Mouse (Mus musculus) left cerebral cortex, postnatal 14 days (tissue): ENCODE data around the gene Rbck1. TPM values are rescaled to one million over a fixed set of nuclear protein-coding genes. Genes with fewer than 3 reads are reported as not detected.
A peak's percentile ranks its signal among the peaks of the same experiment; 100 is the strongest.
"Not testable (repeated sequence)": the region's sequence is repeated elsewhere in the genome, so short reads cannot be mapped to it uniquely, and the experiment has no call there.

Source experiments
- DNase-seq, 2 experiments: peaks; one replicate each; pipeline ENCODE4 v3.0.0; 2021 to 2022; ENCODE audit warnings: low spot score in 2 of 2, mixed read lengths in 1 of 2
- intact Hi-C: fragments of 180-260 bp; cut with DNase I; formaldehyde crosslinking; loops from one replicate; pipeline ENCODE4 v1.15.1; 2025
- total RNA-seq, 2 experiments: library from RNA; stranded (reverse); gene quantifications; 2 replicates each; pipeline ENCODE4 v1.2.3; 2021

The Rbck1 gene
- total RNA-seq, 2 experiments from 2014 or later = 107 to 116 TPM

DNA sequence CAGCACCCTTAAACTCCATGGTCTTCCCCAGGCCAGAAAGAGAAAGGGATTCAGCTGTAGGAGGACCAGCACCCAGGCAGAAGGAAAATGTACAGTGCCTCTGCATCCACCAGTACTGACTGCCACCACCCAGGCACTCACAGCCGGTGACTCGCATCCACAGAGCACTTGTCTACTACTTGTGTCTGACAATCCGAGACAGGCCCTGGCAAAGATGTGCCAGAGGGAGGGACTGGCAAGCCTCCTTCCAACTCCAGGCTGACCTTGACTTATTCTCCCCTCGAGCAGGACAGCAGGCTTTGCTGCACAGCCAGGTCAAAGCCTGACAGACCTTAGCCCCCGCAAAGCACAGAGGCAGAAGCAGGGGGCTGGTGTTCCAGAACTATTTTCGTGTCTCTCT, 15.4 kb downstream of the Rbck1 start:
- intact Hi-C loops = no loop called here
- no peak for DNase-seq

DNA sequence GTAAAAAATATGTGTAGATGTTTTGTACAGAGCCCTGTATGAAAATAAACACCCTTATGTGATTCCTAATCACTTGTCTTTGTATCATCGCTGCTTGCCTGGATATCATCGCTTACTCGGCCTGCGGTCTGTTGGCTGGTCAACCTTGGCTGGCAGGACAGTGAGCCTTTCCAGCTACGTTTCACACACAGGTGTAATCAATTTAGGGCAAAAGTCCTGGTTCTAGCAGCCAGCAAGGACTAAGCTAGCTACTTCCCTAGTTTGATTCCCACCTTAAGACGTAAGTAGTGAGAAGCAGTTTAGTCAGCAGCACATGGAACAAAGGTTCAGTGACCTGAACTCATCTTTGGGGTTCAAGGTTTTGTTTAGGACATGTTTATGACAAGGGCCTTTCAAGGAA, 18.5 kb downstream of the Rbck1 start:
- DNase-seq = no peak
- intact Hi-C loops = no loop called here

DNA sequence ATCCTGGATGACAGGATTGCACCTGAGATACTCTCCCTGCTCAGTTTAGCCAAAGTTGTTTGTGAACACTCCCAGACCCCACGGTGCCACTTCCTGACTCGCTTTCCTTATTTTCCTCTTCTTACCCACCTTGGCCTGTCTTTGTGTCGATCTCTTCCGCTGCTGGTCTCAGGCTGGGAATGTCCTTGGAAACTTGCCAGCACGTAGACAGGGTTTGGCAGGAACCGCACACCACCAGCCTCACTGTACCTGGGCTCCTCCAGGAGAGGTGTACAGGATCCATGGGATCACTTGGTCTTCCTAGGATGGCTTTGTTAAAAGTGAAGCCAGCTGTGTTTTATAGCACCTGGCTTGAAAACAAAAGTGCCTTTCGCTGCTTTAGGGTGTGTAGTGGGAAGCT, 19.5 kb downstream of the Rbck1 start:
- intact Hi-C loops = no loop called here

DNA sequence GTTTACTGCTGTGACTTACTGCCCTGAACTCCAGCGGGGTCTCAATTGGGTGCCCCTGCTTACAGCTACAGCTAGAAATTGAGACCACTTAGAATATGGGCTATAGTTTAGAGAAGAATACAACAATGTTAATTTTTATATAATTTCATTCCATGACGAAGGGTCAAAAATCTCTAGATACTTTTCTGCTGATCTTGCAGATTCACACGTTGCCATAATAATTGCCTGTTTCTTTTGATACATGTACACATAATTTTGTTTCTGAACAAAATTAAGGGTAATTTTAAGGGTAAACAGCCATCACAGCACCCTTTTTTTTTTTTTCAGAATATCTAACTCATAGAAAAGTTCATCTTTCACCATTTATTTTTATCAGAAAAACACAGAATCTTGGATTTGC, 25.3 kb downstream of the Rbck1 start:
- intact Hi-C loops = no loop called here
- no peak for DNase-seq

More for the DNA sequence above, 19.5 kb downstream of the Rbck1 start:
- no peak for DNase-seq

DNA sequence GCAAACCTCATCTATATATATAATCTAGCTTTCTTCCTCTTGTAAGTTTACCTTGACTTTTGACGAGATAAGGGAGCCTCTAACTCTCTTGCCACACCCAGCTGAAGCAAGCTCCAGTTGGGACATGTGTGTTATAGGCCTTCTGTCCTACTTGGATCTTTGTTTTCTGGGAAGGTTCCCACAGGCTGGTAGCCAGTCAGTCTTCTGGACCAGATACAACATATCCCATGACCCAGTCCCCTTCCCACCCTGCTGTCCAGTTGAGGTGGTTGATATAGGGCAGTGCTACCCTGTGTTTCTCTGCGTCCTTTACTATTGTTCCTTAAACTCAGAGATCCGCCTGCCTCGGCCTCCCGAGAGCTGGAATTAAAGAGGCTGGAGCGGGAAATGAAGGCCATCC, 27.0 kb downstream of the Rbck1 start:
- intact Hi-C loops = no loop called here
- no peak for DNase-seq

DNA sequence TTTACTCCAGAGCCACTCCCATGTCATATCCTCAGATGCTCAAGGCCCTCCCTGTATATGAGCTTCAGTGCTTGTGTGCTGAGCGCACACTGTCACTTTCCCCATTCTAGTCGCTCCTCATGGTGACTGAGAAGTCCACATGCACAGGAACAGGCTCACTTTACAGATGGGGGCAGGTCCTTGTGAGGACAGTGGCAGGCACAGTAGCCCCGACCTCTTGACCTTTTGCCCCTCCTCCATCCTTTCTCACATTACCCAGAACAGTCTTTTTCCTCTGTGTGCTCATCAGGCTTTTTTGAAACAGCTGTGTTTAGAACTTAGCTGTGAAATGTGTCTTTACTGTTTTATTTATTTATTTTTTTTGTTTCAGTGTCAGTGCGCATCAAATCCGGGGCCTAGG, 28.7 kb downstream of the Rbck1 start:
- intact Hi-C loops = no loop called here

DNA sequence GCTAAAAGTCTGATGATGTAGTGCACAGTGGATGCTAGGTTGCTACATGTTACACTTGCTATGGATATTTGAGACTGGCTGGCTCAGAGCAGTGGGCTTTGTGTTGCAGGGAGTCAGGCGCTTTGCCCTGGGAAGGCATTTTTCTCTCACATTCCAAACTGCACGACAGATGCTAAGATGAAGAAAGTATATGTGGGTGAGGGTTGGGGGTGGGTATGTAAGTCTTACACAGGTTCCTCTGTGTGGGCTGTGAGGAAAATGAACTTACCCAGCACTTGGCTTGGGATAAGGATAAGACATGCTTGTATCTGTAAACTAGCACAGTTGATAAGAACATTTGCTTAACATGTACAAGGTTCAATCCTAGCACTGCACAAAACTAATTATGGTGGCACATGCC, 29.6 kb downstream of the Rbck1 start:
- intact Hi-C loops = no loop called here
- DNase-seq = peak in 1 of 2 experiments; percentile 34

More for the DNA sequence above, 28.7 kb downstream of the Rbck1 start:
- DNase-seq = no peak

DNA sequence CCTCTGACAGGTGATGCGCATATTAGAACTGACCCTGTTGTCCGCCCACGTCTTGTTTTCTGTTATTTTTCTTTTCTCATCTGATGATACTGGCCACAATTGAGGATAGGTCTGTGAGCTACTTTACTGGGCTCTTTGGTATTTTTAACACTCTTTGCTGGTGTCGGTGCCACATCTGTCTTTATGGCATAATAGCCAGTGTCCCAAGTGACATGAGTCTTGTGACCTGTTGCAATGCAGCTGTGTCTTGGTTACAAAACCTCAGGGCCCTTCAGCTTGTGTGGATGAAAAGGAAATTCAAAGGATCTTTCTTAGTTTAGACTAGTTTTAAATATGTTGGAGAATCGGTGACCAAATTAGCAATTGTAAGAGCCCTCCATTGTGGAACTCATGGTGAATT, 37.9 kb downstream of the Rbck1 start:
- no peak for DNase-seq
- intact Hi-C loops = no loop called here

DNA sequence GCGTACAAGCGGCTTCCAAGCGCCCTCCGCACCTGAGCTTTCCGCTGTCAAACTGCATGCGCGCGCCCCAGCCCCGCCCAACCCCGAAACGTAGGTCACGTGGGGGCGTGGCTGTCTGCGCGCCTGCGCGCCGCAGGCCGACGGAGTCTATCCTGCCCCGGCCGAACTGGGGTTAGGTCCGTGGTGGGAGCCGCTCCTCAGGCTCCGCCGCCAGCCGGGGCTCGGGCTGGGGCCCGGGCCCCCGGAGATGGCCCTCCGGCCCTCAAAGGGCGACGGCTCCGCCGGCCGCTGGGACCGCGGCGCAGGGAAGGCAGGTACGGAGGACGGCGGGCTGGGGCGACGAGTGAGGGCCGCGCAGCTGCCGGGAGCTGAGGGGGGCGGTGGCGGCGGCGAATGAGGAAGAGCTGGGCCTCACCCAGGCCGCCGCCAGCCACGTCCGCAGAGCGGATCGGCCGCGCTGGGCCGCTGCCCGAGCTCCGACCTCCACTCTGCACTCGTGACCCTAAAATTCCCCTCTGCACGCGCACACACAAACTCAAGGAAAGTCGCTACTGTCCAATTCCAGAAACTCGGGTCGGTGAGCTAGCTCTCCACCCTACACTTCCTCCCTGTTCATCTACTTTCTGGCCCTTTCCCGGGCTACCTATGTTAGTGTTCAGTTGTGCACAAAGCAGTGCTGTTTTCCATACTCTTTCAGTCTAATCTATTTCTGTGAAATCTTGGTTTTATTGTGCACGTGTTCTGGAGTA, 38.6 kb downstream of the Rbck1 start, which contains the start of gene Tbc1d20:
Tbc1d20 (plus strand) TSS at position 102 of the 749 bp plus-strand sequence.
- DNase-seq = peak; percentile 83 to 89
- intact Hi-C loops = no loop called here

DNA sequence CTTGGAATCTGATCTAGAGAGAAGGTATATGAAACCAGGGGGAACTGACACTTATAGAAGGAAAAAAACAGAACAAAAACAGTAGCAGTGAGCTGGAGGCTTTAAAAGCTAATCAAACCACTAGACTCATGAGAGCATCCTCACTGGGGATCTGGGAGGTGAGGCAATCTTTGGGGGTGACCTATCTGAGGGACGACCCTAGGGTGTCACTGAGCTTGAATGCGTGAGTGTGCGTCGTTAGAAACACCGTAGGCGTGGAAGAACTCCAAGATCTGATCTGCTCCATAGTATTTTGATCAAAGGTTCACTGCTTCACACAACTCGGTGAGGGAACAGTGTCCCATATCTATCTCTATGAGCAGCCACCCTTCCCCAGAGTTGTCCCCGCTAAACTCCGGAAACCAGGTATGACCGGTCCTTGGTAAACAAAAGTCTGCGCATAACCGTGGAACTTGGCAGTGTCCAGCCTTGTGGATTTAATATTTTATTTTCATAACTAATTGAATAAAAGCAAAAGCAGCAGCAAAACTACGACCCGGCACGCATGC, 39.2 kb downstream of the Rbck1 start:
- intact Hi-C loops = no loop called here
- peak in 1 of 2 experiments; percentile 25 for DNase-seq

DNA sequence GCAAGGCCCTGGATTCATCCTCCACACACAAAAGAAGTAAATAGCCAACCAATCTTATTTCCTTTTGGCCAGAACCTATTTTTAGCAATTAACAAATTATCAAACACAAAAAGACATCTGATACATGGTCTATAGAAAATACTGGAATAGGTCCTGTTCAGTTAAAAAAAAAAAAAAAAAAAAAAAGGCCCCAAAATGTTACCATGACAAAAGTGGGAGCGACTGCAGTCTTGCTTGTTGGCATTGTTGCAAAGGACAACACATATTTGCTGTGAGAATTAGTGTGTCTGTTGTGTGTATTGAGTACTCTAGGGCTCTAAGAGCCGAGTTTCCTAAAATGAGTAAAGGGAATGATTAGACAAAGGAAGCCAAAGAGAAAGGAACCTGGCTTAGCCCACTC, 40.0 kb downstream of the Rbck1 start:
- DNase-seq = no peak
- intact Hi-C loops = no loop called here

DNA sequence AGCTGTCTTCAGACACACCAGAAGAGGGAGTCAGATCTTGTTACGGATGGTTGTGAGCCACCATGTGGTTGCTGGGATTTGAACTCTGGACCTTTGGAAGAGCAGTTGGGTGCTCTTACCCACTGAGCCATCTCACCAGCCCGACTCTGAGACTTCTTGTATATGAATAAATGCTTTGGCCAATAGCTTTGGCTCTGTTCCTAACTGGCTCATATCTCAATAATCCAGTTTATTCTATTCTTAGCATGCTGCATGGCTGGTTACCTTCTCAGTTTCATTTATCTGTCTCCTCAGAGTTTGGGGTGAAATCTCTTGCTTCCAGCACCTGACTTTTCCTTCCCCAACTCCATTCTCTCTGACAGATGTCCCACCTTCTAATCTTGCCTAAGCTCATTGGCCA, 42.8 kb downstream of the Rbck1 start:
- DNase-seq, intact Hi-C loops: not testable (repeated sequence)

DNA sequence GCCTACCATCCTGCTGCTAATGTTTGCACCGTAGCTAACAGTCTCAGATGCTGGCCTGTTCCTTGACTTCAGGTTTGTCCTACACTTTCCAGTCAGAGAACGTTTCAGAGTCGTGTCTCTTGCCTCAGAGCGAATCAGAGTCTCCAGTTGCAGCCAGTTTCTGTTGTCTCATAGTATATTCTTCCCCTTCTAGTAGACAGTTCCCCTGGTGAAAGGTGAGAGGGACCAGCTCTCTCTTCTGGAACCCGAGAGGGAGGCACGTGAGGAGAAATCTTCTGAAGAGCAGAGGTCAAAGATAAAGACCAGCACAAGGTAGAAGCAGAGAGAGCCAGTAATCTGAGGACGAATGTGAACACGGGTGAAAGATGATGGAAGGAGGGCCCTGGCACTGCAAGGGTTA, 44.4 kb downstream of the Rbck1 start:
- intact Hi-C loops = no loop called here
- DNase-seq = no peak

DNA sequence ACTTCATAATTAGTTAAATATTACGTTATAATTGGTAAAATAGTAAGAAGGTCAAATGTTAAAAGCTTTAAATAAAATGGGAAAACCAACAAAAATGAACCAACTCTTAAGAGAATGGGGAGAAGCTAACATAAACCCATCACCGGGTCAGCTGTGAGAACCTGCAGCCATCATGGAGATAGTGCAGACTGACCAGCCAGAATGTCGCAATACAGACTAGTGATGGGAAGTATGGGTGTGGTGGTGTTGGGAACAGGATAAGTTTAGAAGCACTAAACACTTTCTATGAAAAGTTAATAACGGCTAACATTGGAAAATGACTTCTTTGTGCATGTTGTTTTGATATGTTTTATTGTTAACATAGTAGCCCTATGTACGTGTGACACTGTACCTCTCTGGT, 44.9 kb downstream of the Rbck1 start:
- intact Hi-C loops = no loop called here
- DNase-seq = no peak

DNA sequence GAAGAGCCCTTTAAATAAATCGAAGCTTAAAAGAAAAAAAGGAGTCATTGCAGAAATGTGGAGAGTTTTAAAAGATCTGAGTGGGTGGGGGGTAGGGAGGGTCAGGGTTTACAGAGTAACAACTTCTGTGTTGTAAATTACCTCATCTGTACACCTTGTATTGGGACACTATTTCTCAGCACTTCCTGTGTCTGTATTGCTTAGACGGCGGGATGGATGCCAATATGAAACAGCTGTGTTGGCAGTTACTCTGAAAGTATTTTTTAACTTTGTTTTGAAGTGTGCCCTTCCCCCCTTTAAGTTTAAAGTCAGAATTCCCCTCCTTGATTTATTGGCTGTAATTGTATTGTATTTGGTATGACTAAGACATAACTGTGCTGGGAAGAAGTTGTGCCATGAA, 51.0 kb downstream of the Rbck1 start:
- intact Hi-C loops = no loop called here

DNA sequence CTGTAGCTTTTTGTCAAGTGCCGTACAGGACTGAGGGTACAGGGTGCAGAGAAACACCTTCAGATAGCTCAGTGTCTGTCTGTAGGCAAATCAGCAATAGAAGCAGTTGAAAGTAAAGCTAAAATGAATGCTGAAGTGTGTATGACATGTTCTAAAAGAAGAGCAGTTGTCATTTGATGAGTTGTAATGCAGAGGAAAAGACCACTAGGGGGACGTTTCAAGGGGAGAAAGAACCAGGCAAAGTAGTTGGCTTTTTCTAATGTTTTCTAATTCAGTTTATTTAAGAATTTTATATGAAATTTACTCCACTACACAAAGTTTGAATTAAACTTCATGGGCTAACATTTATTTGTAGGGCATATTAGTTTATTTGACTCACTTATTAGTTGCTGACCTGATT, 58.8 kb downstream of the Rbck1 start:
- no peak for DNase-seq
- intact Hi-C loops = no loop called here

More for the DNA sequence above, 51.0 kb downstream of the Rbck1 start:
- DNase-seq = no peak

Other genes starting within 250 kb of the Rbck1 start
- 10 to 100 TPM; 58.4 to 62.4 TPM for gene Srxn1, start 227.1 kb downstream of the Rbck1 start, total RNA-seq
- 1 to 10 TPM in 1 of 2 experiments, under 1 TPM in 1; 0.75 to 1.2 TPM for gene Tcf15, start 189.1 kb downstream of the Rbck1 start, total RNA-seq
- 100 to 1,000 TPM; 107 TPM for gene Csnk2a1, start 105.8 kb downstream of the Rbck1 start, total RNA-seq
- 10 to 100 TPM; 50.1 to 54.8 TPM for gene Tbc1d20, start 38.8 kb downstream of the Rbck1 start, total RNA-seq
- gene Trib3, start 11.4 kb upstream of the Rbck1 start, total RNA-seq = under 1 TPM; 0.34 to 0.99 TPM
- 10 to 100 TPM; 38.3 to 57.6 TPM for gene Nrsn2, start 44.0 kb upstream of the Rbck1 start, total RNA-seq
- gene Sox12, start 65.4 kb upstream of the Rbck1 start, total RNA-seq = 10 to 100 TPM; 17.9 to 22.0 TPM
- 10 to 100 TPM in 1 of 2 experiments, 1 to 10 TPM in 1; 8.7 to 11.9 TPM for gene Zcchc3, start 82.4 kb upstream of the Rbck1 start, total RNA-seq
- gene 6820408C15Rik, start 82.9 kb upstream of the Rbck1 start, total RNA-seq = 1 to 10 TPM; 3.1 to 3.3 TPM
- not detected for gene Defb23, start 132.0 kb upstream of the Rbck1 start, total RNA-seq
- not detected for gene Defb20, start 144.4 kb upstream of the Rbck1 start, total RNA-seq
- gene Defb22, start 157.5 kb upstream of the Rbck1 start, total RNA-seq = not detected
- not detected for gene Defb26, start 179.0 kb upstream of the Rbck1 start, total RNA-seq
- gene Defb28, start 185.6 kb upstream of the Rbck1 start, total RNA-seq = not detected
- gene Defb29, start 207.4 kb upstream of the Rbck1 start, total RNA-seq = not detected
- gene Gm17416, start 236.7 kb upstream of the Rbck1 start, total RNA-seq = not detected
- gene Defb21, start 240.1 kb upstream of the Rbck1 start, total RNA-seq = not detected
- gene Defb19, start 247.7 kb upstream of the Rbck1 start, total RNA-seq = not detected